Mouse (Mus musculus) hindbrain, embryonic 13.5 days (tissue): Measurements from ENCODE around the gene Ptafr. TPM values are rescaled to one million over a fixed set of nuclear protein-coding genes. Genes with fewer than 3 reads are reported as not detected.
"Not testable (repeated sequence)": the region's sequence is repeated elsewhere in the genome, so short reads cannot be mapped to it uniquely, and the experiment has no call there.

Source experiments
- ATAC-seq: fragments of 200-750 bp; cut with Nextera tagmentation; 2 replicates; pipeline ENCODE4 v1.8.0; 2017; ENCODE audit warnings: moderate TSS enrichment; ENCODE audit not compliant: low FRiP score
- H3K27ac ChIP-seq: fragments of 300-500 bp; sonication (generic); 2 replicates; pipeline ENCODE4 v1.5.1; 2015; ENCODE audit warnings: inconsistent platforms, mild to moderate bottlenecking, moderate library complexity
- H3K27me3 ChIP-seq: fragments of 300-500 bp; sonication (generic); 2 replicates; pipeline ENCODE4 v1.6.1; 2015; ENCODE audit warnings: mild to moderate bottlenecking, inconsistent platforms
- H3K36me3 ChIP-seq: fragments of 300-500 bp; sonication (generic); 2 replicates; pipeline ENCODE4 v1.6.1; 2015; ENCODE audit warnings: mild to moderate bottlenecking, inconsistent platforms
- H3K4me1 ChIP-seq: fragments of 300-500 bp; sonication (generic); replicated peaks from 2 replicates; pipeline ENCODE4 v1.6.1; 2015; ENCODE audit warnings: inconsistent platforms
- H3K4me2 ChIP-seq: fragments of 300-500 bp; sonication (generic); 2 replicates; pipeline ENCODE4 v1.6.1; 2015; ENCODE audit warnings: inconsistent platforms, mild to moderate bottlenecking, moderate library complexity
- H3K4me3 ChIP-seq: fragments of 300-500 bp; sonication (generic); 2 replicates; pipeline ENCODE4 v1.5.1; 2015; ENCODE audit warnings: mild to moderate bottlenecking, inconsistent platforms
- H3K9ac ChIP-seq: fragments of 300-500 bp; sonication (generic); 2 replicates; pipeline ENCODE4 v1.6.1; 2015; ENCODE audit warnings: mild to moderate bottlenecking, inconsistent platforms
- H3K9me3 ChIP-seq: fragments of 300-500 bp; sonication (generic); 2 replicates; pipeline ENCODE4 v1.6.1; 2016; ENCODE audit warnings: inconsistent platforms
- WGBS: fragments of 180-500 bp; shearing (Covaris S2); methylation state at CpG from one replicate; pipeline ENCODE4 v1.1.7; 2015; 5-methylcytosine and 5-hydroxymethylcytosine counted together
- polyA plus RNA-seq: library from polyadenylated mRNA; unstranded; fragments of >200 nt; fragmentation: Nextera tagmentation; extraction: Ambion mirVana; gene quantifications from 2 replicates; pipeline ENCODE4 v1.2.1, GENCODE M21; 2015

The Ptafr gene
- polyA plus RNA-seq, 1 experiment from 2014 or later, result 0.82 TPM

DNA sequence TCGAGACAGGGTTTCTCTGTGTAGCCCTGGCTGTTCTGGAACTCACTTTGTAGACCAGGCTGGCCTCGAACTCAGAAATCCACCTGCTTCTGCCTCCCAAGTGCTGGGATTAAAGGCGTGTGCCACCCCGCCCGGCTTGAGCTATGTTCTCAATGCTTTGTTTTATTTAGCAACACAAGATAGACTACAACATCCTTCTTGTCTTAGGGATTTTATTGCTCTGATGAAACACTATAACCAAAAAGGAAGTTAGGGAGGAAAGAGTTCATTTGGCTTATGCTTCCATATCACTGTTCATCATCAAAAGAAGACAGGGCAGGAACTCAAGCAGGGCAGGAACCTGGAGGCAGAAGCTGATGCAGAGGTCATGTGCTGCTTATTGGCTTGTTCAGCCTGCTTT, 37.4 kb downstream of the Ptafr start:
- not testable (repeated sequence) for H3K9me3 ChIP-seq, ATAC-seq, H3K4me3 ChIP-seq, H3K27ac ChIP-seq, H3K4me2 ChIP-seq, H3K27me3 ChIP-seq, H3K9ac ChIP-seq, H3K36me3 ChIP-seq, H3K4me1 ChIP-seq
- WGBS, result 89% methylated on average over 4 of the region's 5 CpGs

DNA sequence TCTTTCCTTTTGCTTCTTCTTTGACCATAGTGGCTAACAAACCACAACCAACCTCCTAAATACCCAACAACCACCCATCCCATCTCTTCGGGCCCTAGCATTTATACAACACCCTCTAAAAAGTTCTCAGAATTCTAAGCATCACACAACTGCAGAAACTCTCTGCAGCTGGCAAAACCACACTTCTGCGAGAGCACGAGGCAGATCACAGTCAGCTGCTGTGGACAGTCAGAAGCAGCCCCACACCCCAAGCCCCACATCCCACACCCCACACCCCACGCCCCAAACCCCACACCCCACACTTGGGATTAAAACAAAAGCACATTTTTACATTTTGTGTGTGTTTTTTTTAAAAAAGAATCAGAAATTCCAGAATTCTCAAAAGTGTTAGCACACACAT, 39.6 kb downstream of the Ptafr start:
- Histone ChIP-seq H3K4me2 (no peak overlapping the region), H3K4me3 (no peak overlapping the region), H3K9ac (no peak overlapping the region), H3K27me3 (no peaks in the 10 kb centered on the region), H3K36me3 (no peaks in the 10 kb centered on the region), H3K9me3 (no peaks in the 10 kb centered on the region), H3K27ac (no peak overlapping the region), H3K4me1 (no peaks in the 10 kb centered on the region)
- 94% methylated on average over 4 of the region's 4 CpGs for WGBS
- no peak for ATAC-seq

GRCm38 (mm10) chr4:132605816-132606215, 41.9 kb downstream of the Ptafr start:
- H3K9me3 ChIP-seq, result no peaks in the 10 kb centered on the region
- H3K4me3 ChIP-seq, result no peak overlapping the region
- H3K9ac ChIP-seq, result no peak overlapping the region
- no peaks in the 10 kb centered on the region for H3K27me3 ChIP-seq
- H3K4me2 ChIP-seq, result no peak overlapping the region
- 81% methylated on average over 5 of the region's 5 CpGs for WGBS
- H3K36me3 ChIP-seq, result no peaks in the 10 kb centered on the region
- no peak for ATAC-seq
- H3K27ac ChIP-seq, result no peak overlapping the region
- H3K4me1 ChIP-seq, result no peaks in the 10 kb centered on the region

- no peak for ATAC-seq
- Histone ChIP-seq H3K27ac (no peak overlapping the region), H3K4me1 (no peaks in the 10 kb centered on the region), H3K36me3 (no peaks in the 10 kb centered on the region), H3K9me3 (no peaks in the 10 kb centered on the region), H3K9ac (no peak overlapping the region), H3K4me2 (no peak overlapping the region), H3K4me3 (no peak overlapping the region), H3K27me3 (no peaks in the 10 kb centered on the region)
- 57% methylated on average over 4 of the region's 4 CpGs for WGBS
Measured at GRCm38 (mm10) chr4:132608147-132608546, 44.3 kb downstream of the Ptafr start.

- ATAC-seq, result no peak
- Histone ChIP-seq H3K27me3 (no peaks in the 10 kb centered on the region), H3K4me1 (no peaks in the 10 kb centered on the region), H3K4me2 (no peak overlapping the region), H3K4me3 (no peak overlapping the region), H3K36me3 (no peaks in the 10 kb centered on the region), H3K9ac (no peak overlapping the region), H3K9me3 (no peaks in the 10 kb centered on the region), H3K27ac (no peak overlapping the region)
- WGBS, result 87% methylated on average over 3 of the region's 3 CpGs
Measured at GRCm38 (mm10) chr4:132610301-132610984, 46.6 kb downstream of the Ptafr start.

DNA sequence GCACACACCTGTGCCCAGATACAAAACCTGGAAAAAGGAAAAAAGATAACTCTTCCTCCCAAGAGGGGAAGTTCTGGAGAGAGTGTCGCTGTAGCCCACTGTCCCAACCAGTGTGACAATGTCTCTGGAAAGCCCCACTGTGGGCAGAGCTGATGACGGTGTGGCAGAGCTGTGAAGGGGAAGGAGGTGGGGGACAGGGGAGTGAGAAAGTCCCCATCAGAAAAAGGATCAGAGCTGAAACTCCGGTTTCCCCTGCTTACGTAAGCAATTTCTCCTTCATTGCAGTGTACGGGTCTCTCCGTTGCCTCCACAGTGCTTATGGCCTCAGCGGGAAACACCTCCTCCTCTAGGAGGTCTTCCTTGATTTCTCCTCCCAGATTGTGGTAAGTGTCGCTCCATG, 47.5 kb downstream of the Ptafr start:
- no peak overlapping the region for H3K4me3 ChIP-seq
- no peak for ATAC-seq
- H3K27ac ChIP-seq, result no peak overlapping the region
- 87% methylated on average over 8 of the region's 8 CpGs for WGBS
- H3K9me3 ChIP-seq, result no peaks in the 10 kb centered on the region
- no peak overlapping the region for H3K9ac ChIP-seq
- no peak overlapping the region for H3K4me2 ChIP-seq
- H3K27me3 ChIP-seq, result no peaks in the 10 kb centered on the region
- H3K4me1 ChIP-seq, result no peaks in the 10 kb centered on the region
- no peaks in the 10 kb centered on the region for H3K36me3 ChIP-seq

GRCm38 (mm10) chr4:132617873-132618272, 54.0 kb downstream of the Ptafr start:
- ATAC-seq, result no peak
- 94% methylated on average over 6 of the region's 6 CpGs for WGBS
- Histone ChIP-seq H3K27me3 (no peaks in the 10 kb centered on the region), H3K36me3 (no peaks in the 10 kb centered on the region), H3K27ac (no peak overlapping the region), H3K9ac (no peak overlapping the region), H3K4me1 (no peaks in the 10 kb centered on the region), H3K4me2 (no peak overlapping the region), H3K4me3 (no peak overlapping the region), H3K9me3 (no peaks in the 10 kb centered on the region)

DNA sequence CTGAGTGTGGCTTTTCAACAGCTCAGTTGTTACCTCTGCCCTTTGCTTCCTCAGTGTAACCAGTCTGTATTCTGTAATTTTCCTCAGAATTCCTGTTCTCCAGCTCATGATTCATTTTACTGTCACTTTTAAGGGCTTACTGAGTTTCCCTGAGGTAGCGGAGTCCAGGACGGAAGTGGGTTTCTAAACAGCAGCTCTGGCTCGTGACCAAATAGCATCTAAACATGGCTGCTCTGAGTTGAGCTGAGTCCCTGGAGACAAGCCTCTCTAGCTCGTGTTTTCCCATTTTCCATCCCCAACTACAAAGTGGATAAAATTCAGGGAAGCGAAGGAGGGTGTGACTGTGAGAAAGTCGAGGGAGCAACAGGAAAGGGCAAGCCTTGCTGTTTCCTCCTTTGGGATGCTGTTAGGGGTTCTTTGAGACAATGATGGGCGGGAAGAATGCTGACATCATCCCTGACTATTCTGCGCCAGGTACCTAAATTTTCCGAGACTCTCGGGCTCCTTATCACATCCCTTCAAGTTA, 55.0 kb downstream of the Ptafr start:
- no peaks in the 10 kb centered on the region for H3K36me3 ChIP-seq
- 85% methylated on average over 10 of the region's 10 CpGs for WGBS
- no peaks in the 10 kb centered on the region for H3K27me3 ChIP-seq
- no peak overlapping the region for H3K9ac ChIP-seq
- H3K4me2 ChIP-seq, result no peak overlapping the region
- no peaks in the 10 kb centered on the region for H3K9me3 ChIP-seq
- no peaks in the 10 kb centered on the region for H3K4me1 ChIP-seq
- H3K27ac ChIP-seq, result no peak overlapping the region
- H3K4me3 ChIP-seq, result no peak overlapping the region
- ATAC-seq, result no peak

GRCm38 (mm10) chr4:132620134-132620533, 56.3 kb downstream of the Ptafr start:
- Histone ChIP-seq H3K27ac (no peak overlapping the region), H3K36me3 (no peaks in the 10 kb centered on the region), H3K4me3 (no peak overlapping the region), H3K9me3 (no peaks in the 10 kb centered on the region), H3K4me1 (no peaks in the 10 kb centered on the region), H3K9ac (no peak overlapping the region), H3K4me2 (no peak overlapping the region), H3K27me3 (no peaks in the 10 kb centered on the region)
- WGBS, result 94% methylated on average over 4 of the region's 4 CpGs
- ATAC-seq, result no peak

DNA sequence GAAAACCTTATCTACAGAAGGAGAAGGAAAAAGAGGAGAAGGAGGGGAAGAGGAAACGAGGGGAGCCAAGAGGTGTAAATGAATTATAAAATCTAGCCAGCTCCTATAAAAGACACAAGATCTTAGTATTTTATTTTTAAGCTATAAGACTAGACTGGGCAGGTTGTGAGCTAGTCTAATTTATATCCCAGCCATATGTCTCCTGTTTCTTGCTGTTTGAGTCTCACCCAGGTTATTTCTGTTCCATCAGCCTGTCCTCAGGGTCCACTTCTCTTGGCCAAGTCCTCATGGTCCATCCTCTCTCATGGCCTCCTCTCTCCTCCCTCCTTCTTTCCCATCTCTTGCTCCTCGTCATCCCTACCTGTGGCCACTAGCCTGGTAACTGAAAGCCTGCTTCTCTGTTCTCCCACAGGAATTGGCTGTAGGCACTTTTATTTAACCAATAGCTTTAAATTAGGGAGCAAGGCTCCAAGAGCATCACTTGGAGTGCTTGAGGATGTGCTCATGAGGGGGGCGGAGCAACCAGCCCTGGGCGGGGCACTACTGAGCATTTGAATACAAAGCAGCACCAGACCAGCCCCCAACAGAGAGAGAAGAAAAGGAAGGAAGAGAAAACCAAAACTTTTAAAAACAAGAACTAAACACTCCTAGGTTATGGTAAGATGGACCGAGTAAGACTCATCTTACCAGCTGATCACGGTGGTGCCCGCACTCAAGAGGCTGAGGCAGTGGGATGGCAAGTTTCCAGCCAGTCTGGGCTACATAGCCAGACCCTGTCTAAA, 57.6 kb downstream of the Ptafr start:
- Histone ChIP-seq H3K4me1 (no peaks in the 10 kb centered on the region), H3K9ac (no peak overlapping the region), H3K9me3 (no peaks in the 10 kb centered on the region), H3K4me2 (no peak overlapping the region), H3K27ac (no peak overlapping the region), H3K27me3 (no peaks in the 10 kb centered on the region), H3K36me3 (no peaks in the 10 kb centered on the region), H3K4me3 (no peak overlapping the region)
- 76% methylated on average over 7 of the region's 7 CpGs for WGBS
- ATAC-seq, result no peak

DNA sequence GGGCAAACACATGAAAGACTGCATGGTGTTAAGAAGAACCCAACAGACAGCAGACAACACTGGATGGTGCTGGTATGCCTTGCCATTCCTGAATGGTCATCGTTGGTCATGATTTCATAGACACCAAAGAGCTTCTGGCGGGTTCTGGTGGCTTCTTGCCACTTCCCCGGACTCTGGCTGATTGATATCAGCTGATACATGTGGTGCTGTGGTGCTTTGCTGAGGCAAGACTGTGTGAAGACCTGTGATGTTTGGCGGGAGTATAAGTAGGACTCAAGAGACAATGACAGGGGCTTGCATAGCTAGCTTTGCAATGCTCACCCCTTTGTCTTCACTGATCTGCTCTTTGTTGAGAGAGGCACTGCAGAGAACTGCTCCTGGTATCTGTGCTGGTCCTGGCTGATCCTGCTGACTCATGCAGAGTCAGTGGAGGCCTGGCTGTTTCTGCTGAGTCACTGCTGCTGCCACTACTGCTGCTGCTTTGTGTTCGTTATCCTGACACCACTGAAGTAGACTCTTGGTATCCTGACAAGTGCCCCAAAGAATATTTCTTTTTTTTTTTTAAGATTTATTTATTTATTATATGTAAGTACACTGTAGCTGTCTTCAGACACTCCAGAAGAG, 60.3 kb downstream of the Ptafr start:
- WGBS, result 84% methylated on average over 5 of the region's 5 CpGs
- H3K4me1 ChIP-seq, result no peaks in the 10 kb centered on the region
- no peaks in the 10 kb centered on the region for H3K36me3 ChIP-seq
- no peak overlapping the region for H3K9ac ChIP-seq
- no peak overlapping the region for H3K27ac ChIP-seq
- H3K9me3 ChIP-seq, result no peaks in the 10 kb centered on the region
- ATAC-seq, result no peak
- H3K4me2 ChIP-seq, result no peak overlapping the region
- H3K4me3 ChIP-seq, result no peak overlapping the region
- H3K27me3 ChIP-seq, result no peaks in the 10 kb centered on the region

- Histone ChIP-seq H3K4me2 (no peak overlapping the region), H3K9ac (no peak overlapping the region), H3K4me1 (no peaks in the 10 kb centered on the region), H3K9me3 (no peaks in the 10 kb centered on the region), H3K36me3 (no peaks in the 10 kb centered on the region), H3K27ac (no peak overlapping the region), H3K27me3 (no peaks in the 10 kb centered on the region), H3K4me3 (no peak overlapping the region)
- no peak for ATAC-seq
- 18% methylated on average over 2 of the region's 2 CpGs for WGBS
Measured at GRCm38 (mm10) chr4:132628830-132629229, 65.0 kb downstream of the Ptafr start.
